Mouse (Mus musculus): ENCODE data around the gene Ciita. TPM values are rescaled to one million over a fixed set of nuclear protein-coding genes. Genes with fewer than 3 reads are reported as not detected.

Gene Ciita
- polyA plus RNA-seq, 1 experiment from 2014 or later = 1.4 TPM

DNA sequence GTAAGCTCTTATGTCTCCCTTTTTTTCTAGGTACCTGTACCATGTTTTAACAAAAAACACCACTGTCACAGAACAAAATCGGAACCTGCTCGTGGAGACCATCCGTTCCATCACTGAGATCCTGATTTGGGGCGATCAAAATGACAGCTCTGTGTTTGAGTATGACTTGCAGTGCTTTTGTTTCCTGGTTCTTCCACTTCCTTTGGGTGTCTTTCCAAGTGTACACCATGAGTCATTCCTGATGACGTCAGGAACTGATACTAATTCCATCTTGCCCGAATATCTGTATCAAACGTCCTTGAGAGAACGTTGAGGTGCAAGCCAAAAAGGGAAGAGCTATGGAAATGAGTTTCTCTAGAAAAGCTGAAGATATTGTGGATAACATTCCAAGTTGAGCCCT is 80.1 kb downstream of the Ciita start:
- 75% methylated on average over 8 of the region's 8 CpGs for WGBS
- H3K4me2 ChIP-seq (replicated peaks; ENCODE audit: low read depth, low read length) = no peak overlapping the region
- no peaks in the 10 kb centered on the region for H3K27me3 ChIP-seq (replicated peaks; ENCODE audit: insufficient read depth, low read length)
- no peak for ATAC-seq
- no peak for DNase-seq (ENCODE audit: low spot score)
- H3K4me1 ChIP-seq (ENCODE audit: insufficient read depth, low read depth, low read length) = no peaks in the 10 kb centered on the region
- TF ChIP-seq EP300 (IDR thresholded peaks at IDR 0.05) (no peak), CTCF (IDR thresholded peaks at IDR 0.05) (no peak)
- H3K9ac ChIP-seq (replicated peaks; ENCODE audit: low read depth) = no peak overlapping the region
- H3K4me3 ChIP-seq (ENCODE audit: low read depth, low read length) = no peak overlapping the region
- H3K36me3 ChIP-seq (ENCODE audit: insufficient read depth, low read length) = peaks cover 12% of the 10 kb centered on the region; the same call in 1 of the 2 replicates
- no peak overlapping the region for H3K27ac ChIP-seq (ENCODE audit: low read length)
- H3K9me3 ChIP-seq (ENCODE audit: low read length) = no peaks in the 10 kb centered on the region

DNA sequence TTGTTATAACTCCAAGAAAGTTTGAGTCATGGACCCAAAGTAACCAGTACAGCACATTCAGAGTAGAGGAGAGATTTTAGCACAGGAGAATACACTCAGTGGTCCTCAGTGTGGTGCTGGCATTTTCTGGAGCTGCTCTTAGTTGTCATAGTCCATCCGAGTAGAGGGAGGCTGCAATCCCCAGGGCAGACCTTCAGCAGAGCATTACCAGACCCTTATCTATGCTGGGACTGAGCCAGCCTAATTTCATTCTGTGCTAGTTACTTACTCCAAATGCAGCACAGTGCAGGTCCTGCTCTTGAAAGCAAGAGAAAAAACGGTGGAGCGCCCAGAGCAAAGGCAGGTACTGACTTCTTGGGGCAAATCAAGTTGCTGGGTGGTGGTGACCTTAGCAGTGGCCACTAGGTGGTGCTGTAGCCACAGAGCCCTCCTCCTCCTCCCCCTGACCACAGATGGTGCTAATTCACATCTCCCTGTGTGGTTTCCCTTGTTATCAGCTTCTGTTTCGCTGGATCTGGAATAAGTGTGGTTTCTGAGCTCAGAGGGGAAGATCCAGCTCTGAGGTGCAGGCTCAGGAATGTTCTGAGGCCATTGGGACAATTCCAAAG is 85.5 kb downstream of the Ciita start:
- DNase-seq (ENCODE audit: low spot score) = peak; percentile 82
- H3K9ac ChIP-seq (replicated peaks; ENCODE audit: low read depth) = no peak overlapping the region

DNA sequence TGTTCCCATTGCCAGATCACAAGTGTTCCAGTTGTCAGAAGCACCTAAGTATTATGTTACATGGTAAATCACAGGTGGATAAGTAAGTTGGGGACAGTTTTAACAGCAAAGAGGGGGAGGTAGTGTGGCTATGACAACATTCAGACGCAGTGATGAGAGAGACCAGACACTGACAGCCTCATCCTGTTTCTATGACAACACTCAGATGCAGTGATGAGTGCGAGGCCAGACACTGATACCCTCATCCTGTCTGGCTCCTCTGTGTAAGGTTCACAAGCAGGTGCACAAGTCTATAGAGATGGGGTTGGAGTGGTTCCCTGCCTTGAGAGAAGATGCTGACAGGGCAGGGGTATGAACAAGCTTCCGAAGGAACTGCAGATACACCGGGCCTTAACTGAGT is 87.3 kb downstream of the Ciita start:
- no peak overlapping the region for H3K4me3 ChIP-seq (ENCODE audit: low read depth, low read length)
- H3K4me2 ChIP-seq (replicated peaks; ENCODE audit: low read depth, low read length) = no peak overlapping the region
- no peak for TF ChIP-seq EP300 (IDR thresholded peaks at IDR 0.05)
- TF ChIP-seq CTCF (IDR thresholded peaks at IDR 0.05) = no peak
- ATAC-seq (no peak), DNase-seq (ENCODE audit: low spot score) (no peak)
- H3K27ac ChIP-seq (ENCODE audit: low read length) = no peak overlapping the region
- WGBS = 89% methylated on average over 4 of the region's 4 CpGs
- H3K36me3 ChIP-seq (ENCODE audit: insufficient read depth, low read length) = peaks cover 12% of the 10 kb centered on the region; the same call in 1 of the 2 replicates
- no peak overlapping the region for H3K9ac ChIP-seq (replicated peaks; ENCODE audit: low read depth)
- no peaks in the 10 kb centered on the region for H3K4me1 ChIP-seq (ENCODE audit: insufficient read depth, low read depth, low read length)
- no peaks in the 10 kb centered on the region for H3K9me3 ChIP-seq (ENCODE audit: low read length)
- no peaks in the 10 kb centered on the region for H3K27me3 ChIP-seq (replicated peaks; ENCODE audit: insufficient read depth, low read length)

More for the DNA sequence above, 85.5 kb downstream of the Ciita start:
- peak; percentile 75 for ATAC-seq
- Histone ChIP-seq H3K27ac (ENCODE audit: low read length) (no peak overlapping the region), H3K4me1 (ENCODE audit: insufficient read depth, low read depth, low read length) (no peaks in the 10 kb centered on the region), H3K4me2 (replicated peaks; ENCODE audit: low read depth, low read length) (no peak overlapping the region), H3K4me3 (ENCODE audit: low read depth, low read length) (no peak overlapping the region), H3K36me3 (ENCODE audit: insufficient read depth, low read length) (peaks cover 10% of the 10 kb centered on the region; the same call in 1 of the 2 replicates), H3K9me3 (ENCODE audit: low read length) (no peaks in the 10 kb centered on the region), H3K27me3 (replicated peaks; ENCODE audit: insufficient read depth, low read length) (no peaks in the 10 kb centered on the region)
- WGBS = 28% methylated on average over 4 of the region's 4 CpGs
- TF ChIP-seq EP300 (IDR thresholded peaks at IDR 0.05) (no peak), CTCF (IDR thresholded peaks at IDR 0.05) (peak; percentile 96)

DNA sequence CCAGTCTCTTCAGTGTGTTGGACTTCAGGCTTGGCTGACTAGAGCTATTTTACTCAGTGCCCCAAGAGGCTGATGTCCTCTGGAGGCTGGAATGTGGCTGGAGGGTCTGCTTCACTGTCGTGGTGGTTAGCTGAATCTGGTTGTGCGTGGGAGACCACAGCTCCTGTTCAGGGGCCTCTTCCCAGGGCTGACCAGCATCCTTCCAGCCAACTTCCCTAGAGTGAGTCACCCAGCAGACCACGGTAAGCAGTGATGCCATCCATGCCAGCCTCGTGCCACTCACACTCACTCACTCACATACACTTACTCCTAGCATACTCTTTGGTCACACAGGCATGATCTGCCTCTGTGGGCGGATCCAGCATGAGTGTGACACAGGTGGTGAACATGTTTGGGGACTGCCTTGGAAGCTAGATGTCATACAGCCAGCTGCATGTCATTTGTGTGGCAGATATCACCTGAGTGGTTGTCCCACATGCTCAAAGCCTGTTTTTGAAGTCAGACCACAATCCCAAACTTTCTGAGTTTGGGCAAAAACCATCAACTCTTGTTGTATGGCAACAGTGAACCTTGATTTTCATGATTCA is 90.0 kb downstream of the Ciita start:
- Histone ChIP-seq H3K4me2 (replicated peaks; ENCODE audit: low read depth, low read length) (no peak overlapping the region), H3K9ac (replicated peaks; ENCODE audit: low read depth) (no peak overlapping the region), H3K27ac (ENCODE audit: low read length) (no peak overlapping the region), H3K9me3 (ENCODE audit: low read length) (no peaks in the 10 kb centered on the region), H3K27me3 (replicated peaks; ENCODE audit: insufficient read depth, low read length) (no peaks in the 10 kb centered on the region), H3K4me1 (ENCODE audit: insufficient read depth, low read depth, low read length) (no peaks in the 10 kb centered on the region), H3K36me3 (ENCODE audit: insufficient read depth, low read length) (peaks cover 3% of the 10 kb centered on the region; the same call in 1 of the 2 replicates), H3K4me3 (ENCODE audit: low read depth, low read length) (no peak overlapping the region)
- ATAC-seq = no peak
- no peak for TF ChIP-seq EP300 (IDR thresholded peaks at IDR 0.05)
- TF ChIP-seq CTCF (IDR thresholded peaks at IDR 0.05) = no peak
- no peak for DNase-seq (ENCODE audit: low spot score)
- 79% methylated on average over 5 of the region's 5 CpGs for WGBS

GRCm38 (mm10) chr16:10570708-10571107 is 90.8 kb downstream of the Ciita start:
- Histone ChIP-seq H3K9me3 (ENCODE audit: low read length) (no peaks in the 10 kb centered on the region), H3K4me1 (ENCODE audit: insufficient read depth, low read depth, low read length) (no peaks in the 10 kb centered on the region), H3K4me3 (ENCODE audit: low read depth, low read length) (no peak overlapping the region), H3K27me3 (replicated peaks; ENCODE audit: insufficient read depth, low read length) (no peaks in the 10 kb centered on the region), H3K36me3 (ENCODE audit: insufficient read depth, low read length) (peaks cover 3% of the 10 kb centered on the region; the same call in 1 of the 2 replicates), H3K9ac (replicated peaks; ENCODE audit: low read depth) (no peak overlapping the region), H3K27ac (ENCODE audit: low read length) (no peak overlapping the region), H3K4me2 (replicated peaks; ENCODE audit: low read depth, low read length) (no peak overlapping the region)
- DNase-seq (ENCODE audit: low spot score) (no peak), ATAC-seq (no peak)
- WGBS = 88% methylated on average over 1 of the region's 1 CpGs
- TF ChIP-seq CTCF (IDR thresholded peaks at IDR 0.05) = no peak
- TF ChIP-seq EP300 (IDR thresholded peaks at IDR 0.05) = no peak

- Histone ChIP-seq H3K4me1 (ENCODE audit: insufficient read depth, low read depth, low read length) (no peaks in the 10 kb centered on the region), H3K36me3 (ENCODE audit: insufficient read depth, low read length) (peaks cover 3% of the 10 kb centered on the region; the same call in 1 of the 2 replicates), H3K27ac (ENCODE audit: low read length) (no peak overlapping the region), H3K4me2 (replicated peaks; ENCODE audit: low read depth, low read length) (no peak overlapping the region), H3K9me3 (ENCODE audit: low read length) (no peaks in the 10 kb centered on the region), H3K4me3 (ENCODE audit: low read depth, low read length) (no peak overlapping the region), H3K9ac (replicated peaks; ENCODE audit: low read depth) (no peak overlapping the region), H3K27me3 (replicated peaks; ENCODE audit: insufficient read depth, low read length) (no peaks in the 10 kb centered on the region)
- TF ChIP-seq CTCF (IDR thresholded peaks at IDR 0.05) (peak; percentile 83), EP300 (IDR thresholded peaks at IDR 0.05) (no peak)
- ATAC-seq (peak; percentile 63; the same call in 1 of the 2 replicates), DNase-seq (ENCODE audit: low spot score) (peak; percentile 80)
- WGBS = 34% methylated on average over 2 of the region's 2 CpGs
Observed at GRCm38 (mm10) chr16:10571820-10572219, 92.0 kb downstream of the Ciita start.
